Mouse (Mus musculus): ENCODE measurements around the gene Furin. TPM values are rescaled to one million over a fixed set of nuclear protein-coding genes. Genes with fewer than 3 reads are reported as not detected.

Gene Furin
- 6.0 and 6.7 TPM in 2 replicates for polyA plus RNA-seq (2014; fragmentation: Nextera tagmentation; extraction: Ambion mirVana)

DNA sequence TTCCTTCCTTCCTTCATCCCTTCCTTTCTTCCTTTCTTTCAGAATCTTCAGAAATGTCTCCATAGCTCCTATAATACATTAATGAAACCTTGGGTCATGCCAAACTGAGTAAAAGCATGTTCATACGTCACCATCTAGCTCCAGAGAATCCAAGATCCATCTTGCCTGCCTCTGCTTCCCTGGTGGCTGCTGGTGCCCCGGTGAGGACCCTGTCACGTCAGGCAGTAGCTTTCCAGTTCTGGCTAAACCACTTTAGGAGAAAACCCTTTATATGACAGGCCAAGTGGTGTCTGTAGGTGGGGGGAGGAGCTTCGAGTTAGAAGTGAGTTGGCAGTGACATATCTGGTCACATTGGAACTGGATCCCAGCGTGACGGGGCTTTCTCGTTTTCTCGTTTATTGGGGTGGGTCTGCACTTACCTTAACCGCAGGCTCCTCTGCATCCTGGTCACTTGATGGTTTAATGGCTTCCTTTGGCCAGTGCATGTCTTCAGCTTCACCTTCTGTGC, at the start of gene Furin:
Gene Furin (minus strand): TSS at position 249 of the 508 bp plus-strand sequence.
- no peak within 1 kb of the TSS for H3K9ac ChIP-seq
- H3K9me3 ChIP-seq (ENCODE audit: control insufficient read depth, low read length): no peaks in the 10 kb centered on the region
- no peak within 1 kb of the TSS for H3K4me3 ChIP-seq (replicated peaks; ENCODE audit: low read length)
- no peak within 1 kb of the TSS for H3K4me2 ChIP-seq (replicated peaks)
- DNase-seq (ENCODE audit: low spot score) (no peak), ATAC-seq (ENCODE audit: low FRiP score) (no peak)
- no peaks in the 10 kb centered on the region for H3K36me3 ChIP-seq (replicated peaks; ENCODE audit: control insufficient read depth, insufficient read depth)
- no peak within 1 kb of the TSS for H3K27ac ChIP-seq
- H3K27me3 ChIP-seq (ENCODE audit: control insufficient read depth, insufficient read depth, low read length): no peaks in the 10 kb centered on the region
- WGBS: 84% methylated on average over 9 of the region's 9 CpGs
- peaks cover 20% of the 10 kb centered on the region for H3K4me1 ChIP-seq (replicated peaks; ENCODE audit: control insufficient read depth, insufficient read depth, low read length)

DNA sequence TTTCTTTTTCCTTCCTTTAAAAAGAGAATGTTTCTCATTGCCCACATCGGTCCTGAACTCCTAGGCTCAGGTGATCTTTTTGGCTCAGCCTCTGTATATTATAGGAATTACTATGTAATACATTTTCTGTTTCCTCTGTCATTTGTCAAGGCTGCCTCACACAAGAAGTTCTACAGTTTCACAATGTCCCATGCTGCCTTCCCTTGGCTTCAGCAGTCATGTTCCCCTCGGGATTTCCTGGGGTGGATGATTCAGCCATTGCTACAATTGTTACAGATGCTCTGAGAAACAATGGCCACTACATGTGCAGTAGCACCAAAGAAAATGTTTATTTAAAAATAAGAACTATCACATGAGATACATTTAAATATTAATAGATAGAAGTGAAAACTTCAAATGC, 49.5 kb upstream of the Furin start:
- DNase-seq (ENCODE audit: low spot score): no peak
- Histone ChIP-seq H3K4me3 (replicated peaks; ENCODE audit: low read length) (no peak overlapping the region), H3K4me2 (replicated peaks) (no peak overlapping the region), H3K36me3 (replicated peaks; ENCODE audit: control insufficient read depth, insufficient read depth) (peaks cover 23% of the 10 kb centered on the region; the same call in 1 of the 2 replicates), H3K9ac (no peak overlapping the region), H3K4me1 (replicated peaks; ENCODE audit: control insufficient read depth, insufficient read depth, low read length) (no peaks in the 10 kb centered on the region), H3K9me3 (ENCODE audit: control insufficient read depth, low read length) (no peaks in the 10 kb centered on the region), H3K27me3 (ENCODE audit: control insufficient read depth, insufficient read depth, low read length) (no peaks in the 10 kb centered on the region), H3K27ac (no peak overlapping the region)
- WGBS: 94% methylated on average over 2 of the region's 2 CpGs
- ATAC-seq (ENCODE audit: low FRiP score): no peak

DNA sequence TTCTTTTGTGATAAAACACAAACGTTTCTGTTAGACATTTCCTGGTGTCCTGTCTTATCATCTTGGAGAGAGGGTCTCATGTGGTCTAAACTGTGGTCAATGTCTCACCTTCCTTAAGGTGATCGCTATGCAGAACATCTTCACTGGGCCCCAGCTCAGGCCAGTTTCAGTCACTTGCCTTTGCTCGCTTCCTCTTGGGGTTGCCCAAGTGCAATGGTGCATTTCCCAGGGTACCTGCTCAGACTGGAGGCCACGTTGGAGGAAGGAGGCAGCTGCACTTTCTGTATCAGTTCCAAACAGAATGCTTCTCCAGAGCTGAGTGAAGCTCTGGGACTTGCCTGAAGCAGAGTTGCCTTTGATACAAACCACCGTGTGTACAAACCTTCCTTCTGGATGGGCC, 48.8 kb upstream of the Furin start:
- Histone ChIP-seq H3K27ac (no peak overlapping the region), H3K27me3 (ENCODE audit: control insufficient read depth, insufficient read depth, low read length) (no peaks in the 10 kb centered on the region), H3K36me3 (replicated peaks; ENCODE audit: control insufficient read depth, insufficient read depth) (0 out of 2 replicates have a peak, but pooled peaks cover 18% of the 10 kb centered on the region), H3K9me3 (ENCODE audit: control insufficient read depth, low read length) (no peaks in the 10 kb centered on the region), H3K4me2 (replicated peaks) (no peak overlapping the region), H3K9ac (no peak overlapping the region), H3K4me1 (replicated peaks; ENCODE audit: control insufficient read depth, insufficient read depth, low read length) (no peaks in the 10 kb centered on the region), H3K4me3 (replicated peaks; ENCODE audit: low read length) (no peak overlapping the region)
- WGBS: 96% methylated on average over 5 of the region's 5 CpGs
- DNase-seq (ENCODE audit: low spot score) (no peak), ATAC-seq (ENCODE audit: low FRiP score) (no peak)

DNA sequence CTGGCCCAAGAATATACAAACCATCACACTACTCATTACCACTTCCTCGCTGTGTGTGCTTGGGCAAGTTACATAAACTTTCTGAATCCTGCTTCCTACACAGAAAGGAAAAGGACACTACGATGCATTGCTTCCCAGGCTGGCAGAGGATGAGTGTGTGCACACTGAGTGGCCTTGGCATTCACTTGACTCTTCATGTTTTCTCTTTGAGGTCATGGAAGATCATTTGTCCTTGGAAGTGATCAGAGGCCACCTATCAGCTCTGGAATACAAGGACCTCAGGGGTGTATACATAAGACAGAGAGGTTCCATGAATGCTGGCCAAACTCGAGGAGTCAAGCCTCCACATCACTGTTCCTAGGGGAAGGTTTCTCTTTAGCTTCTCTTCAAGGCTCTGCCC, 47.9 kb upstream of the Furin start:
- Histone ChIP-seq H3K4me1 (replicated peaks; ENCODE audit: control insufficient read depth, insufficient read depth, low read length) (no peaks in the 10 kb centered on the region), H3K4me2 (replicated peaks) (no peak overlapping the region), H3K36me3 (replicated peaks; ENCODE audit: control insufficient read depth, insufficient read depth) (0 out of 2 replicates have a peak, but pooled peaks cover 14% of the 10 kb centered on the region), H3K9me3 (ENCODE audit: control insufficient read depth, low read length) (no peaks in the 10 kb centered on the region), H3K4me3 (replicated peaks; ENCODE audit: low read length) (no peak overlapping the region), H3K27me3 (ENCODE audit: control insufficient read depth, insufficient read depth, low read length) (no peaks in the 10 kb centered on the region), H3K27ac (no peak overlapping the region), H3K9ac (no peak overlapping the region)
- DNase-seq (ENCODE audit: low spot score): no peak
- ATAC-seq (ENCODE audit: low FRiP score): no peak
- 87% methylated on average over 3 of the region's 3 CpGs for WGBS

DNA sequence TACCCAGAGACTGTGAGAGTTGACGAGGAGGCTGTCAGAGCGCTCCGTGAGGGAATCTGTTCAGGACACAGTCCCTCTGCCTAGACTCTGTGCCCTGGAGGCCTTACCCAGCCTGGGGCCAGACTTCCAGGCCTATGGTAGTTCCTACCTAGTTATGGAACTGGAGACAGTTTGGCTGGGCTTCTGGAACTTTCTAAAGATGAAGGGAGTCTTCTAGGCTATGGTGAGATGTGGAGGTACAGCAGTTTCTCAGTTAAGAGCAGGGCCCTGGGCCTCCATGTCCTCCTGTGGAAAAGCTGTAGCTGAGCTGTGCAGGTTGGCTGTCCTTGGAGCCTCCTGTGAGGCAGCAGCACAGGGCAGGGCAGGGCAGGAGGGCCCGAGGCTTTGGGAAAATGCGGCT, 47.0 kb upstream of the Furin start:
- no peak overlapping the region for H3K4me2 ChIP-seq (replicated peaks)
- H3K9ac ChIP-seq: no peak overlapping the region
- H3K4me1 ChIP-seq (replicated peaks; ENCODE audit: control insufficient read depth, insufficient read depth, low read length): no peaks in the 10 kb centered on the region
- H3K9me3 ChIP-seq (ENCODE audit: control insufficient read depth, low read length): no peaks in the 10 kb centered on the region
- no peak overlapping the region for H3K27ac ChIP-seq
- no peak overlapping the region for H3K4me3 ChIP-seq (replicated peaks; ENCODE audit: low read length)
- 90% methylated on average over 5 of the region's 5 CpGs for WGBS
- no peak for DNase-seq (ENCODE audit: low spot score)
- no peak for ATAC-seq (ENCODE audit: low FRiP score)
- H3K36me3 ChIP-seq (replicated peaks; ENCODE audit: control insufficient read depth, insufficient read depth): 0 out of 2 replicates have a peak, but pooled peaks cover 14% of the 10 kb centered on the region
- no peaks in the 10 kb centered on the region for H3K27me3 ChIP-seq (ENCODE audit: control insufficient read depth, insufficient read depth, low read length)

DNA sequence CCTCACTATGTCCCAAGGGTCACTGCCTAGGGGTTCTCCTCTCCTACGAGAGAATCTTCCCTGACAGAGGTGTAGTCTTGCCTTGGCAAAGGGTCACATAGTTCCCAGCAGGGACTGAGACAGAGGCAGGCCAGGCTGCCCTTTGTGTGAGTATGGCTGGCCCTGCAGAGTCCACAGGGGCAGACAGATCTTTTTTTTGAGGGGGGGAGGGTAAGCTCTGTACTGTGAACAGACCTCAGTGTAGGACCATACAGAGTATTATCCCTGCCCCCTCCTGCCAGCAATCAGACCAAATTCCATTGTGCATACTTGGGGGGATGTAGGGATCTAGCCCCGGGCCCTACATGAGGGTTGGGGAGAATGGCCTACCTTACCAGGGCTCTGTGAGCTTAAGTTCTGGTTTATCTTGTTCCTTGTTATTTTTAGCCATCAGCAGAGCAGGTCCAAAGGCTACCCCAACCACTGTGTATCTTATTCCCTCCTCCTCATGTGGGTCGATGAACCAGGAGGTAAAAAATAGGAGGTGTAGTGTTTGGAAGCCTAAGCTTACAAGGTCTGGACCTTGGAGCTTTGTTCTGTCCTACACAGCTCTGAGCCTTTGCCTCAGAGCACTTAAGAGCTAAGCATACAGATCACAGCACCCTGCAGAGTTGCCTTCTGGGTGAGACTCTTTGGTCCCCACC, 46.5 kb upstream of the Furin start:
- no peaks in the 10 kb centered on the region for H3K4me1 ChIP-seq (replicated peaks; ENCODE audit: control insufficient read depth, insufficient read depth, low read length)
- no peak; the same call in 1 of the 2 replicates for ATAC-seq (ENCODE audit: low FRiP score)
- no peak overlapping the region for H3K4me2 ChIP-seq (replicated peaks)
- H3K27me3 ChIP-seq (ENCODE audit: control insufficient read depth, insufficient read depth, low read length): no peaks in the 10 kb centered on the region
- H3K36me3 ChIP-seq (replicated peaks; ENCODE audit: control insufficient read depth, insufficient read depth): 0 out of 2 replicates have a peak, but pooled peaks cover 9% of the 10 kb centered on the region
- no peak overlapping the region for H3K4me3 ChIP-seq (replicated peaks; ENCODE audit: low read length)
- no peak overlapping the region for H3K9ac ChIP-seq
- no peak for DNase-seq (ENCODE audit: low spot score)
- WGBS: 87% methylated on average over 3 of the region's 3 CpGs
- no peaks in the 10 kb centered on the region for H3K9me3 ChIP-seq (ENCODE audit: control insufficient read depth, low read length)
- no peak overlapping the region for H3K27ac ChIP-seq

DNA sequence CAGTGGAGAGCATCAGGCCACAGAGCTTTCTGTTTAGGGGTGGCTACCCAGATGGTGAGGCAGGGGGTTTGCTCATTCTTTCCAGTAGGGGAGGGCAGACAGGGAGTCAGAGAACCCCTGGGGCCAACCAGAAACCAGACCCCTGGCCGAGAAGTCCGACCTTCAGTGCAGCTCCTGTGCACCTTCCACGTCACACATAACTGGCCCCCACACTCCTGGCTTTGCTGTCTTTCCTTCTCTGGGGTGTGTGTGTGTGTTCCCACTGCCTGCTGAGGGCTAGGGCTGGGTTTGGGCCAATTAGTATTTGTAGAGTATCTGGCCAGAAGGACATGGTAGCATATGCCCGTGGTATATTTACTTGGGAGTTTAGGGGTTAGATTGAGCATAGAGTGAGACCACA, 45.1 kb upstream of the Furin start:
- Histone ChIP-seq H3K27me3 (ENCODE audit: control insufficient read depth, insufficient read depth, low read length) (no peaks in the 10 kb centered on the region), H3K9me3 (ENCODE audit: control insufficient read depth, low read length) (no peaks in the 10 kb centered on the region), H3K9ac (no peak overlapping the region), H3K4me3 (replicated peaks; ENCODE audit: low read length) (no peak overlapping the region), H3K27ac (no peak overlapping the region), H3K4me1 (replicated peaks; ENCODE audit: control insufficient read depth, insufficient read depth, low read length) (no peaks in the 10 kb centered on the region), H3K36me3 (replicated peaks; ENCODE audit: control insufficient read depth, insufficient read depth) (0 out of 2 replicates have a peak, but pooled peaks cover 6% of the 10 kb centered on the region), H3K4me2 (replicated peaks) (no peak overlapping the region)
- WGBS: 83% methylated on average over 4 of the region's 4 CpGs
- no peak for ATAC-seq (ENCODE audit: low FRiP score)
- DNase-seq (ENCODE audit: low spot score): no peak

DNA sequence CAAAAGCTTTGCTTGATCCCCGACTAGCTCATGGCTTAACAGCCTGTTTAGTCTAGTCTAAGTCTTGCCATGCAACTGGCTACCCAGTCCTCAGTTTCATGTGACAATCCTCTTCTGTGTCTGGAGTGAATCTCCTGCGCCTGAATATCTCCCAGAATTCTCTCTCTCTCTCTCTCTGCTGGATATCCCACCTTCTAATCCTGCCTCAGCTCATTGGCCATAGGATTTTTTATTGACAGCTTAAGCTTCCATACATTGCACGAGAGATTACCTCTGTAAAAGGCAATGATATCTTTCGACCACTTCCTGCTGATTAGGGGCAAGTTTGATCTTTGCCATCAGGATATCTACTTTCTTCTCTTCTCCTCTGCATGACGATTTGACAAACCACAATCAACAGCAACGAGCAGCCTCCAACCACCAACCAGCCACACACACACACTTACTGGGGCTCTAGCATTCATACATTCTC, 44.4 kb upstream of the Furin start:
- no peak overlapping the region for H3K4me3 ChIP-seq (replicated peaks; ENCODE audit: low read length)
- H3K4me2 ChIP-seq (replicated peaks): no peak overlapping the region
- no peak for ATAC-seq (ENCODE audit: low FRiP score)
- H3K9me3 ChIP-seq (ENCODE audit: control insufficient read depth, low read length): no peaks in the 10 kb centered on the region
- no peak for DNase-seq (ENCODE audit: low spot score)
- WGBS: 86% methylated on average over 6 of the region's 6 CpGs
- H3K36me3 ChIP-seq (replicated peaks; ENCODE audit: control insufficient read depth, insufficient read depth): 0 out of 2 replicates have a peak, but pooled peaks cover 6% of the 10 kb centered on the region
- no peak overlapping the region for H3K9ac ChIP-seq
- no peaks in the 10 kb centered on the region for H3K4me1 ChIP-seq (replicated peaks; ENCODE audit: control insufficient read depth, insufficient read depth, low read length)
- no peak overlapping the region for H3K27ac ChIP-seq
- H3K27me3 ChIP-seq (ENCODE audit: control insufficient read depth, insufficient read depth, low read length): no peaks in the 10 kb centered on the region

DNA sequence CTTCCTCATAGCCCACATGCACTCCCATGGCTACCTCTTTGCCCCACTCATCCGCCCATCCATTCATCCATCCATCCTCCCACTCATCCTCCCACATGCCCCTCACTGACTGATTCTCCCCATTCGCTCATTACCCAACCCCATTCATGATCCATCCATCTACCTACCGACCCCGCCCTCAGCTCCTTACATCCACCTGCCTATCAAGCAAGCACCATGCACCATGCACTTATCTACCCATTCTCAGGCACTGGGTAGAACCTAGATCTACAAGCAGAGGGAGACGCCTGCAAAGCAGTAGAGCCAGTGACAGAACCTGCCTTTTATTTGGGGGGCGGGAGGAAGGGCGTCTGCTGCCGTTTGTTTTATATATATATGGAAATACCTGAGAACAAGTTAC, 42.1 kb upstream of the Furin start:
- Histone ChIP-seq H3K27ac (no peak overlapping the region), H3K9ac (no peak overlapping the region), H3K4me3 (replicated peaks; ENCODE audit: low read length) (no peak overlapping the region), H3K4me1 (replicated peaks; ENCODE audit: control insufficient read depth, insufficient read depth, low read length) (no peaks in the 10 kb centered on the region), H3K4me2 (replicated peaks) (no peak overlapping the region), H3K27me3 (ENCODE audit: control insufficient read depth, insufficient read depth, low read length) (no peaks in the 10 kb centered on the region), H3K36me3 (replicated peaks; ENCODE audit: control insufficient read depth, insufficient read depth) (0 out of 2 replicates have a peak, but pooled peaks cover 4% of the 10 kb centered on the region), H3K9me3 (ENCODE audit: control insufficient read depth, low read length) (no peaks in the 10 kb centered on the region)
- WGBS: 95% methylated on average over 8 of the region's 8 CpGs
- ATAC-seq (ENCODE audit: low FRiP score) (no peak), DNase-seq (ENCODE audit: low spot score) (no peak)
